Mouse (Mus musculus) 3134 (cell line): Measurements from ENCODE around the gene Atl3.
"Not testable (repeated sequence)": the region's sequence is repeated elsewhere in the genome, so short reads cannot be mapped to it uniquely, and the experiment has no call there.

Experiments
- DNase-seq: peaks from one replicate; pipeline ENCODE4 v3.0.0-alpha.2; 2011; ENCODE audit warnings: low spot score; ENCODE audit not compliant: insufficient read length; ENCODE audit errors: extremely low read depth

Atl3 gene

GRCm38 (mm10) chr19:7496070-7496469, 2.2 kb downstream of the Atl3 start:
- not testable (repeated sequence) for DNase-seq

GRCm38 (mm10) chr19:7498816-7499215, 5.0 kb downstream of the Atl3 start:
- peak; percentile 77 for DNase-seq

- DNase-seq: no peak
Observed at GRCm38 (mm10) chr19:7500701-7501100, 6.9 kb downstream of the Atl3 start.

- DNase-seq: no peak
Observed at GRCm38 (mm10) chr19:7502432-7502831, 8.6 kb downstream of the Atl3 start.

GRCm38 (mm10) chr19:7506321-7506720, 12.5 kb downstream of the Atl3 start:
- DNase-seq: no peak

- no peak for DNase-seq
Observed at GRCm38 (mm10) chr19:7508026-7508425, 14.2 kb downstream of the Atl3 start.

- no peak for DNase-seq
Observed at GRCm38 (mm10) chr19:7516437-7516836, 22.6 kb downstream of the Atl3 start.

- DNase-seq: no peak
Observed at GRCm38 (mm10) chr19:7521619-7522018, 27.8 kb downstream of the Atl3 start.

- DNase-seq: no peak
Observed at GRCm38 (mm10) chr19:7522856-7523255, 29.0 kb downstream of the Atl3 start.

GRCm38 (mm10) chr19:7523292-7523691, 29.5 kb downstream of the Atl3 start:
- DNase-seq: no peak

GRCm38 (mm10) chr19:7523781-7524180, 29.9 kb downstream of the Atl3 start:
- DNase-seq: no peak

GRCm38 (mm10) chr19:7524879-7525278, 31.0 kb downstream of the Atl3 start:
- DNase-seq: no peak

- no peak for DNase-seq
Observed at GRCm38 (mm10) chr19:7528639-7529428, 35.0 kb downstream of the Atl3 start.

GRCm38 (mm10) chr19:7531906-7532305, 38.1 kb downstream of the Atl3 start:
- DNase-seq: no peak

GRCm38 (mm10) chr19:7533891-7534290, 40.1 kb downstream of the Atl3 start:
- DNase-seq: no peak

GRCm38 (mm10) chr19:7548924-7549323, 55.1 kb downstream of the Atl3 start:
- DNase-seq: no peak

- no peak for DNase-seq
Observed at GRCm38 (mm10) chr19:7551550-7552300, 57.9 kb downstream of the Atl3 start.

GRCm38 (mm10) chr19:7552301-7552673, 58.4 kb downstream of the Atl3 start:
- no peak for DNase-seq

- DNase-seq: no peak
Observed at GRCm38 (mm10) chr19:7553441-7553840, 59.6 kb downstream of the Atl3 start.

GRCm38 (mm10) chr19:7554881-7555280, 61.0 kb downstream of the Atl3 start:
- no peak for DNase-seq

- no peak for DNase-seq
Observed at GRCm38 (mm10) chr19:7556641-7557040, 62.8 kb downstream of the Atl3 start.

- DNase-seq: peak; percentile 82
Observed at GRCm38 (mm10) chr19:7557328-7557822, 63.5 kb downstream of the Atl3 start, which contains the start of gene Pla2g16. Gene Pla2g16 (plus strand): TSS chr19:7557459.
